Mouse (Mus musculus) lung, adult 2 months (tissue): ENCODE data around the gene Slc23a2.

Experiments used
- CTCF ChIP-seq: fragments of 200-500 bp; IDR thresholded peaks from 2 replicates; pipeline ENCODE4 v1.5.1; 2011; ENCODE audit warnings: mild to moderate bottlenecking, low read length, control low read depth; ENCODE audit not compliant: insufficient read depth
- POLR2A ChIP-seq: fragments of 200-500 bp; IDR thresholded peaks from 2 replicates; pipeline ENCODE4 v1.6.1; 2011; ENCODE audit warnings: low read depth, mild to moderate bottlenecking, control low read depth, low read length, borderline replicate concordance; ENCODE audit errors: extremely low read depth

- TF ChIP-seq CTCF = no peak
- TF ChIP-seq POLR2A = no peak
Observed at GRCm38 (mm10) chr2:132003916-132004315, 141.0 kb downstream of the Slc23a2 start.
